Mouse (Mus musculus) lung, postnatal 0 days (tissue): ENCODE results near the gene Tpd52l2. TPM values are rescaled to one million over a fixed set of nuclear protein-coding genes. Genes with fewer than 3 reads are reported as not detected.
A peak's percentile ranks its signal among the peaks of the same experiment; 100 is the strongest.
"Not testable (repeated sequence)": the region's sequence is repeated elsewhere in the genome, so short reads cannot be mapped to it uniquely, and the experiment has no call there.

Experiments used
- ATAC-seq: fragments of 200-750 bp; cut with Nextera tagmentation; 2 replicates; pipeline ENCODE4 v1.8.0; 2017; ENCODE audit warnings: moderate library complexity
- DNase-seq: peaks from one replicate; pipeline ENCODE4 v3.0.0-alpha.2; 2016; ENCODE audit warnings: low spot score
- H3K27ac ChIP-seq: fragments of 300-500 bp; sonication (generic); 2 replicates; pipeline ENCODE4 v1.5.1; 2014; ENCODE audit warnings: antibody characterized with exemption, mild to moderate bottlenecking, low read length, mixed read lengths
- H3K27me3 ChIP-seq: fragments of 300-500 bp; sonication (generic); replicated peaks from 2 replicates; pipeline ENCODE4 v1.6.1; 2014; ENCODE audit warnings: low read length, mixed read lengths; ENCODE audit not compliant: insufficient read depth
- H3K36me3 ChIP-seq: fragments of 300-500 bp; sonication (generic); 2 replicates; pipeline ENCODE4 v1.6.1; 2014; ENCODE audit warnings: low read length, mixed read lengths; ENCODE audit not compliant: insufficient read depth
- H3K4me1 ChIP-seq: fragments of 300-500 bp; sonication (generic); 2 replicates; pipeline ENCODE4 v1.6.1; 2014; ENCODE audit warnings: antibody characterized with exemption, low read depth, low read length, mixed read lengths; ENCODE audit not compliant: insufficient read depth
- H3K4me2 ChIP-seq: fragments of 300-500 bp; sonication (generic); replicated peaks from 2 replicates; pipeline ENCODE4 v1.6.1; 2014; ENCODE audit warnings: low read depth, mild to moderate bottlenecking, low read length, moderate library complexity, mixed read lengths
- H3K4me3 ChIP-seq: fragments of 300-500 bp; sonication (generic); 2 replicates; pipeline ENCODE4 v1.5.1; 2014; ENCODE audit warnings: low read depth, low read length
- H3K9ac ChIP-seq: fragments of 300-500 bp; sonication (generic); replicated peaks from 2 replicates; pipeline ENCODE4 v1.6.1; 2014; ENCODE audit warnings: low read depth, mild to moderate bottlenecking
- H3K9me3 ChIP-seq: fragments of 300-500 bp; sonication (generic); 2 replicates; pipeline ENCODE4 v1.6.1; 2016; ENCODE audit warnings: low read length, mixed read lengths
- CTCF ChIP-seq: IDR thresholded peaks from 2 replicates; pipeline ENCODE4 v1.5.1; 2016; ENCODE audit warnings: antibody characterized with exemption, mild to moderate bottlenecking
- EP300 ChIP-seq: IDR thresholded peaks from 2 replicates; pipeline ENCODE4 v1.6.1; 2016; ENCODE audit warnings: antibody characterized with exemption, mild to moderate bottlenecking, control low read depth
- WGBS: fragments of 180-500 bp; shearing (Covaris S2); extraction: QIAGEN DNeasy Blood & Tissue Kit; methylation state at CpG from one replicate; pipeline ENCODE4 v1.1.7; 2014; 5-methylcytosine and 5-hydroxymethylcytosine counted together
- polyA plus RNA-seq: library from polyadenylated mRNA; unstranded; fragments of >200 nt; fragmentation: Nextera tagmentation; extraction: Ambion mirVana; gene quantifications from 2 replicates; pipeline ENCODE4 v1.2.1, GENCODE M21; 2015

Tpd52l2 gene
- polyA plus RNA-seq, 1 experiment from 2014 or later: 135 TPM

- no peak for ATAC-seq
- Histone ChIP-seq H3K36me3 (no peaks in the 10 kb centered on the region), H3K9ac (no peak overlapping the region), H3K27ac (no peak overlapping the region), H3K9me3 (no peaks in the 10 kb centered on the region), H3K4me2 (no peak overlapping the region), H3K4me1 (peaks cover 3% of the 10 kb centered on the region; the same call in 1 of the 2 replicates), H3K27me3 (no peaks in the 10 kb centered on the region), H3K4me3 (no peak overlapping the region)
- no peak for TF ChIP-seq EP300
- TF ChIP-seq CTCF: no peak
- no peak for DNase-seq
- WGBS: 52% methylated on average over 26 of the region's 26 CpGs
Measured at GRCm38 (mm10) chr2:181494266-181494945, 2.5 kb upstream of the Tpd52l2 start.

GRCm38 (mm10) chr2:181495845-181496244 lies 1.1 kb upstream of the Tpd52l2 start:
- H3K4me2 ChIP-seq, H3K27me3 ChIP-seq, ATAC-seq, DNase-seq, H3K36me3 ChIP-seq, H3K9me3 ChIP-seq, H3K4me1 ChIP-seq, H3K4me3 ChIP-seq, H3K9ac ChIP-seq, H3K27ac ChIP-seq: not testable (repeated sequence)
- 51% methylated on average over 8 of the region's 8 CpGs for WGBS

- 11% methylated on average over 8 of the region's 8 CpGs for WGBS
- H3K27me3 ChIP-seq: no peaks in the 10 kb centered on the region
- H3K4me3 ChIP-seq: peak overlapping the region; percentile 88
- H3K27ac ChIP-seq: peak overlapping the region; percentile 98
- no peaks in the 10 kb centered on the region for H3K36me3 ChIP-seq
- H3K4me2 ChIP-seq: peak overlapping the region; percentile 93
- TF ChIP-seq CTCF (peak; percentile 79), EP300 (no peak)
- H3K9me3 ChIP-seq: no peaks in the 10 kb centered on the region
- ATAC-seq (peak; percentile 72), DNase-seq (peak; percentile 82)
- H3K9ac ChIP-seq: peak overlapping the region; percentile 86
- peaks cover 3% of the 10 kb centered on the region; the same call in 1 of the 2 replicates for H3K4me1 ChIP-seq
Measured at GRCm38 (mm10) chr2:181496281-181496680, 661 bp upstream of the Tpd52l2 start.

GRCm38 (mm10) chr2:181497548-181497875 lies 570 bp downstream of the Tpd52l2 start:
- H3K4me2 ChIP-seq: peak overlapping the region; percentile 93
- peak overlapping the region; percentile 98 for H3K27ac ChIP-seq
- TF ChIP-seq EP300 (peak; percentile 48; the same call in 1 of the 2 replicates), CTCF (no peak; the same call in 1 of the 2 replicates)
- H3K9me3 ChIP-seq: no peaks in the 10 kb centered on the region
- H3K27me3 ChIP-seq: no peaks in the 10 kb centered on the region
- WGBS: 0% methylated on average over 12 of the region's 12 CpGs
- H3K36me3 ChIP-seq: peaks cover 3% of the 10 kb centered on the region; the same call in 1 of the 2 replicates
- peaks cover 3% of the 10 kb centered on the region; the same call in 1 of the 2 replicates for H3K4me1 ChIP-seq
- DNase-seq (peak; percentile 90), ATAC-seq (peak; percentile 78)
- H3K9ac ChIP-seq: peak overlapping the region; percentile 86
- H3K4me3 ChIP-seq: peak overlapping the region; percentile 88

GRCm38 (mm10) chr2:181498644-181499043 lies 1.7 kb downstream of the Tpd52l2 start:
- DNase-seq (peak; percentile 51), ATAC-seq (no peak)
- Histone ChIP-seq H3K4me2 (no peak overlapping the region), H3K9me3 (no peaks in the 10 kb centered on the region), H3K4me1 (peaks cover 3% of the 10 kb centered on the region; the same call in 1 of the 2 replicates), H3K9ac (no peak overlapping the region), H3K4me3 (no peak overlapping the region), H3K27ac (no peak overlapping the region), H3K27me3 (no peaks in the 10 kb centered on the region), H3K36me3 (peaks cover 10% of the 10 kb centered on the region; the same call in 1 of the 2 replicates)
- TF ChIP-seq EP300 (peak; percentile 34; the same call in 1 of the 2 replicates), CTCF (no peak)
- 48% methylated on average over 4 of the region's 4 CpGs for WGBS

GRCm38 (mm10) chr2:181509191-181509590 lies 12.2 kb downstream of the Tpd52l2 start:
- no peak overlapping the region for H3K4me2 ChIP-seq
- no peak overlapping the region for H3K4me3 ChIP-seq
- DNase-seq (no peak), ATAC-seq (no peak)
- H3K4me1 ChIP-seq: no peaks in the 10 kb centered on the region
- peaks cover 50% of the 10 kb centered on the region for H3K36me3 ChIP-seq
- TF ChIP-seq EP300 (no peak), CTCF (no peak)
- H3K27me3 ChIP-seq: no peaks in the 10 kb centered on the region
- 97% methylated on average over 2 of the region's 2 CpGs for WGBS
- no peak overlapping the region for H3K9ac ChIP-seq
- no peak overlapping the region for H3K27ac ChIP-seq
- no peaks in the 10 kb centered on the region for H3K9me3 ChIP-seq
